Mouse (Mus musculus) spleen, postnatal 36 days (tissue): ENCODE measurements around the gene Maoa.

Experiments
- DNase-seq, 2 experiments: peaks; one replicate each; pipeline ENCODE4 v3.0.0; 2022; ENCODE audit warnings: low spot score in 2 of 2, mixed read lengths in 1 of 2

Gene Maoa

GRCm38 (mm10) chrX:16619034-16619929 is at the start of gene Maoa:
Gene Maoa, plus strand, starts transcription at chrX:16619698.
- DNase-seq, result peak; percentile 9 to 19

GRCm38 (mm10) chrX:16618225-16619033 is 1.1 kb upstream of the Maoa start:
- DNase-seq, result peak; percentile 82

- no peak for DNase-seq
Measured at GRCm38 (mm10) chrX:16656511-16656910, 37.0 kb downstream of the Maoa start.

GRCm38 (mm10) chrX:16706094-16706493 is 86.6 kb downstream of the Maoa start:
- no peak for DNase-seq

GRCm38 (mm10) chrX:16714033-16714432 is 94.5 kb downstream of the Maoa start:
- no peak for DNase-seq
